ENCODE assay signal across 10 mouse cellular contexts in genomic region chr2:167367325-167367724, GRCm38 (mm10). TPM values are rescaled to one million over a fixed set of nuclear protein-coding genes. Genes with fewer than 3 reads are reported as not detected.
DNase-seq lines count a peak whose midpoint lies in the region; ATAC-seq lines count a peak whose summit lies in the region.
"Had no signal": no experiment of that assay in that cellular context is flagged by ENCODE, and none has a peak within 500 bp of the region (broad histone marks: within the 10 kb centered on the region; RNA-seq: fewer than 3 reads in every experiment).

No protein-coding gene starts in this region.

- H3K27ac ChIP-seq in midbrain, embryonic 16.5 days (ENCODE audit: low read length): no peak overlapping the region
- H3K27ac ChIP-seq: embryonic facial prominence, embryonic 13.5 days; kidney, embryonic 15.5 days had no signal

- no peaks in the 10 kb centered on the region for H3K4me1 ChIP-seq in midbrain, embryonic 16.5 days (ENCODE audit: control insufficient read depth, insufficient read depth, low read length)
- H3K4me1 ChIP-seq: embryonic facial prominence, embryonic 13.5 days had no signal

- H3K9ac ChIP-seq in midbrain, embryonic 16.5 days (ENCODE audit: low read depth, low read length): no peak overlapping the region
- H3K9ac ChIP-seq: embryonic facial prominence, embryonic 13.5 days; kidney, embryonic 15.5 days had no signal

- H3K4me3 ChIP-seq in midbrain, embryonic 16.5 days (ENCODE audit: low read depth, low read length): no peak overlapping the region
- H3K4me3 ChIP-seq: embryonic facial prominence, embryonic 13.5 days; kidney, embryonic 15.5 days had no signal

- no peak overlapping the region for H3K4me2 ChIP-seq in midbrain, embryonic 16.5 days (ENCODE audit: low read length)
- H3K4me2 ChIP-seq: embryonic facial prominence, embryonic 13.5 days; kidney, embryonic 15.5 days had no signal

- H3K27me3 ChIP-seq in midbrain, embryonic 16.5 days (ENCODE audit: control insufficient read depth, insufficient read depth, low read depth, low read length): no peaks in the 10 kb centered on the region
- H3K27me3 ChIP-seq: embryonic facial prominence, embryonic 13.5 days; kidney, embryonic 15.5 days had no signal

- no peaks in the 10 kb centered on the region for H3K36me3 ChIP-seq in midbrain, embryonic 16.5 days (ENCODE audit: control insufficient read depth, insufficient read depth, low read length)
- H3K36me3 ChIP-seq: embryonic facial prominence, embryonic 13.5 days; kidney, embryonic 15.5 days had no signal

- 60% methylated on average over 7 of the region's 7 CpGs for WGBS in midbrain, embryonic 16.5 days

- no peaks in the 10 kb centered on the region for H3K9me3 ChIP-seq in midbrain, embryonic 16.5 days (replicated peaks; ENCODE audit: control insufficient read depth, low read length, poor library complexity, severe bottlenecking)

- ATAC-seq in megakaryocyte progenitor cell, adult 5-6 weeks (replicated peaks; ENCODE audit: poor library complexity): peak; percentile 77
- no peak for ATAC-seq in midbrain, embryonic 16.5 days

- DNase-seq in 416B (ENCODE audit: low read depth): peak; percentile 99
- peak; percentile 78 for DNase-seq in A20 (ENCODE audit: low read depth, low spot score)
- DNase-seq in ZHBTc4 (ENCODE audit: low read depth, low spot score): peak; percentile 31
- DNase-seq in Muller cell, postnatal 12 days (ENCODE audit: inconsistent ontology term): no peak
- no peak for DNase-seq in adrenal gland, postnatal 10 days
- DNase-seq: lung, postnatal 14 days had no signal

RNA-seq across cellular contexts. Expression of gene B4galt5, which starts 18.3 kb away (rescaled TPM):
- 14.6 and 23.7 TPM in 2 replicates for total RNA-seq in megakaryocyte progenitor cell, adult 5-6 weeks (2015)
- total RNA-seq in megakaryocyte progenitor cell, adult 5-6 weeks (2017): 15.4 and 24.2 TPM in 2 replicates
- polyA plus RNA-seq in midbrain, embryonic 16.5 days (2015; fragmentation: Nextera tagmentation; extraction: Ambion mirVana): 16.6 and 18.1 TPM in 2 replicates
- total RNA-seq in adrenal gland, postnatal 10 days (2021): 10 to 100 TPM; 55.5 to 76.9 TPM

RNA-seq across cellular contexts. Expression of gene Slc9a8, which starts 54.2 kb away (rescaled TPM):
- total RNA-seq in megakaryocyte progenitor cell, adult 5-6 weeks (2015): 25.5 and 37.4 TPM in 2 replicates
- 17.9 and 25.3 TPM in 2 replicates for total RNA-seq in megakaryocyte progenitor cell, adult 5-6 weeks (2017)
- 19.4 and 20.9 TPM in 2 replicates for polyA plus RNA-seq in midbrain, embryonic 16.5 days (2015; fragmentation: Nextera tagmentation; extraction: Ambion mirVana)
- total RNA-seq in adrenal gland, postnatal 10 days (2021): 10 to 100 TPM; 28.8 to 37.0 TPM

Comparison
In these comparisons a context has a peak if more than half of its experiments do, and no peak if none do; other contexts are left out.
1. DNase-seq: peak in 416B (single experiment), A20 (single experiment) and ZHBTc4 (single experiment); none in Muller cell, postnatal 12 days (single experiment) and adrenal gland, postnatal 10 days (single experiment).